Mouse (Mus musculus) CH12.LX (cell line): ENCODE results near the gene 2310057M21Rik. TPM values are rescaled to one million over a fixed set of nuclear protein-coding genes. Genes with fewer than 3 reads are reported as not detected.
"Not testable (repeated sequence)": the region's sequence is repeated elsewhere in the genome, so short reads cannot be mapped to it uniquely, and the experiment has no call there.

Experiments
- DNase-seq: peaks from one replicate; pipeline ENCODE4 v3.0.0-alpha.2; 2013; ENCODE audit errors: extremely low read depth
- H3K27ac ChIP-seq: 2 replicates; pipeline ENCODE4 v1.5.1; 2012; ENCODE audit warnings: low read depth, mild to moderate bottlenecking, control low read depth, moderate library complexity; ENCODE audit not compliant: insufficient read depth
- H3K27me3 ChIP-seq: replicated peaks from 2 replicates; pipeline ENCODE3; 2012; ENCODE audit warnings: inconsistent platforms
- H3K36me3 ChIP-seq, 2 experiments: replicated peaks in 1 of 2; 2 replicates each; pipeline versions ENCODE3 to v1.6.1; 2012; ENCODE audit warnings: inconsistent platforms in 1 of 2, low read length in 1 of 2, mild to moderate bottlenecking in 1 of 2, mixed read lengths in 1 of 2, moderate library complexity in 1 of 2; ENCODE audit not compliant: control insufficient read depth in 1 of 2, insufficient read depth in 1 of 2
- H3K4me1 ChIP-seq, 2 experiments: 2 replicates each; pipeline ENCODE4 v1.6.1; 2012; ENCODE audit warnings: inconsistent platforms in 1 of 2, moderate library complexity in 1 of 2; ENCODE audit not compliant: insufficient read depth in 2 of 2, control insufficient read depth in 1 of 2
- H3K4me2 ChIP-seq: 2 replicates; pipeline ENCODE4 v1.6.1; 2012; ENCODE audit warnings: low read depth, mild to moderate bottlenecking, control low read depth; ENCODE audit not compliant: poor library complexity, insufficient read depth, severe bottlenecking
- H3K4me3 ChIP-seq, 3 experiments: fragments of 150-350 bp in 1 of 3; sonication (generic) in 1 of 3; replicated peaks in 1 of 3; 2 replicates each; pipeline versions ENCODE3 to v1.5.1; 2011 to 2012; ENCODE audit warnings: low read depth in 2 of 3, low read length in 2 of 3, mild to moderate bottlenecking in 2 of 3, moderate library complexity in 2 of 3, control low read depth in 1 of 3, improper control_type of control experiment in 1 of 3, inconsistent platforms in 1 of 3, mixed read lengths in 1 of 3; ENCODE audit not compliant: poor library complexity in 1 of 3
- H3K79me2 ChIP-seq: replicated peaks from 2 replicates; pipeline ENCODE4 v1.6.1; 2012; ENCODE audit warnings: mild to moderate bottlenecking, moderate library complexity; ENCODE audit not compliant: control insufficient read depth, poor library complexity, insufficient read depth, severe bottlenecking; ENCODE audit errors: extremely low read depth
- H3K9ac ChIP-seq: 2 replicates; pipeline ENCODE4 v1.6.1; 2012; ENCODE audit warnings: low read depth, mild to moderate bottlenecking, control low read depth, moderate library complexity; ENCODE audit not compliant: insufficient read depth
- H3K9me3 ChIP-seq: replicated peaks from 2 replicates; pipeline ENCODE3; 2012; ENCODE audit warnings: low read length, inconsistent platforms, mixed read lengths
- GABPA ChIP-seq: IDR thresholded peaks from 2 replicates; pipeline ENCODE4 v1.6.1; 2012; ENCODE audit warnings: low read depth, low read length, improper control_type of control experiment, inconsistent platforms; ENCODE audit not compliant: insufficient replicate concordance
- MAZ ChIP-seq: IDR thresholded peaks from 2 replicates; pipeline ENCODE4 v1.6.1; 2012; ENCODE audit warnings: low read depth, mild to moderate bottlenecking, inconsistent platforms, low read length, improper control_type of control experiment, moderate library complexity
- MEF2A ChIP-seq: IDR thresholded peaks from 2 replicates; pipeline ENCODE4 v1.6.1; 2014; ENCODE audit warnings: low read depth, mild to moderate bottlenecking, inconsistent platforms, low read length, improper control_type of control experiment, borderline replicate concordance
- MYC ChIP-seq: IDR thresholded peaks from 2 replicates; pipeline ENCODE4 v1.6.1; 2011; ENCODE audit warnings: low read depth, mild to moderate bottlenecking, improper control_type of control experiment, low read length
- POLR2A ChIP-seq: IDR thresholded peaks from 2 replicates; pipeline ENCODE4 v1.6.1; 2011; ENCODE audit warnings: low read depth, mild to moderate bottlenecking, improper control_type of control experiment, low read length
- RCOR1 ChIP-seq: conservative IDR thresholded peaks from 2 replicates; pipeline ENCODE4 v1.6.1; 2012; ENCODE audit warnings: low read depth, mild to moderate bottlenecking, inconsistent platforms, low read length, improper control_type of control experiment
- SIN3A ChIP-seq: IDR thresholded peaks from 2 replicates; pipeline ENCODE4 v1.6.1; 2012; ENCODE audit warnings: low read length, improper control_type of control experiment, inconsistent platforms
- TBP ChIP-seq: conservative IDR thresholded peaks from 2 replicates; pipeline ENCODE4 v1.6.1; 2011; ENCODE audit warnings: low read depth, low read length, improper control_type of control experiment
- TCF12 ChIP-seq: IDR thresholded peaks from 2 replicates; pipeline ENCODE4 v1.6.1; 2014; ENCODE audit warnings: low read depth, mild to moderate bottlenecking, inconsistent platforms, low read length, improper control_type of control experiment
- USF2 ChIP-seq: conservative IDR thresholded peaks from 2 replicates; pipeline ENCODE4 v1.6.1; 2011; ENCODE audit warnings: low read depth, low read length, improper control_type of control experiment
- ZKSCAN1 ChIP-seq: IDR thresholded peaks from 2 replicates; pipeline ENCODE4 v1.6.1; 2012; ENCODE audit warnings: low read depth, inconsistent platforms, low read length, improper control_type of control experiment, borderline replicate concordance
- ZMIZ1 ChIP-seq: IDR thresholded peaks from 2 replicates; pipeline ENCODE4 v1.6.1; 2012; ENCODE audit warnings: low read depth, mild to moderate bottlenecking, inconsistent platforms, low read length, improper control_type of control experiment
- ZNF384 ChIP-seq: IDR thresholded peaks from 2 replicates; pipeline ENCODE4 v1.6.1; 2012; ENCODE audit warnings: low read depth, low read length, improper control_type of control experiment, inconsistent platforms
- dilution Hi-C: fragments of 300-500 bp; cut with MboI; formaldehyde crosslinking; loops from 2 replicates; pipeline ENCODE4 v1.14.3; 2020; ENCODE audit warnings: low sequenced_read_pairs; ENCODE audit not compliant: extremely low pct_unique_long_range_greater_than_20kb, extremely low pct_ligation_motif_present
- in situ Hi-C: fragments of 300-500 bp; cut with MboI; formaldehyde crosslinking; loops from 3 replicates; pipeline ENCODE4 v1.14.3; 2019; ENCODE audit warnings: low sequenced_read_pairs, low pct_ligation_motif_present, low pct_unique_long_range_greater_than_20kb, mixed read lengths
- polyA plus RNA-seq: library from polyadenylated mRNA; unstranded; fragments of >175 nt; gene quantifications from 2 replicates; pipeline ENCODE4 v1.2.1, GENCODE M21; 2012; ENCODE audit warnings: low read depth; ENCODE audit not compliant: insufficient read length
- total RNA-seq, 2 experiments: library from RNA; depleted of rRNA; stranded (reverse); fragments of 300-350 nt in 1 of 2; fragments of >200 nt in 1 of 2; gene quantifications; 2 replicates each; pipeline ENCODE4 v1.2.3; 2012 to 2014

The 2310057M21Rik gene
- total and polyA plus RNA-seq, 3 experiments: 3.4 to 22.5 (median 13.1) TPM

DNA sequence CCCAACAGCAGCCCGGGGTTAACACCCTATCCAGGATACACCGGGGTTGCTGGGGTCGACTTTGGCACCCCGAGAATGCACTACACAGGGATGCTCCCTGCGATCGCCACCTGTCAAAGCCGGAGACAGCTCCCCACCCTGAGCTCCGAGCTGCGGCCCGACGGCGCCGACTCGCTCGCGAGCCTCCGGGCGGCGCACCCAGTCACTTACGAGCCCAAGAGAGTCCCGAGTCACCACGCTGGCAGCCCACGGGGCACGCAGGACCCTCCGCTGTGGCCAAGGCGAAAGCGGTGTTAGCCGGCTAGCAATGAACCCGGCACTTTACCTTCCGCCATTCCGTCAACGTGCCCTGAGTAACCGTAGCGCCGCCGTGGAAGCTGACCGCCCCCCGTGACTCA is 47.4 kb upstream of the 2310057M21Rik start:
- Histone ChIP-seq H3K4me2 (peak overlapping the region; percentile 80), H3K9ac (peak overlapping the region; percentile 85), H3K27me3 (peaks cover 14% of the 10 kb centered on the region), H3K36me3 (peaks cover 0 to 4% of the 10 kb centered on the region in 2 experiments), H3K79me2 (peaks cover 16% of the 10 kb centered on the region), H3K9me3 (no peaks in the 10 kb centered on the region), H3K4me3 (peak overlapping the region; percentile 81 to 99 (median 98)), H3K4me1 (peaks cover 0 to 16% of the 10 kb centered on the region in 2 experiments; a peak in 3 of 4 replicates), H3K27ac (peak overlapping the region; percentile 51)
- dilution Hi-C loops (no loop called here), in situ Hi-C loops (no loop called here)
- DNase-seq: peak; percentile 4
- TF ChIP-seq MAZ: no peak
- no peak for TF ChIP-seq USF2
- no peak for TF ChIP-seq TBP
- no peak for TF ChIP-seq SIN3A
- TF ChIP-seq ZKSCAN1: no peak
- no peak for TF ChIP-seq TCF12
- no peak for TF ChIP-seq MEF2A
- TF ChIP-seq GABPA: no peak
- no peak for TF ChIP-seq MYC
- TF ChIP-seq ZMIZ1: no peak
- no peak for TF ChIP-seq RCOR1
- TF ChIP-seq POLR2A: no peak
- TF ChIP-seq ZNF384: no peak

DNA sequence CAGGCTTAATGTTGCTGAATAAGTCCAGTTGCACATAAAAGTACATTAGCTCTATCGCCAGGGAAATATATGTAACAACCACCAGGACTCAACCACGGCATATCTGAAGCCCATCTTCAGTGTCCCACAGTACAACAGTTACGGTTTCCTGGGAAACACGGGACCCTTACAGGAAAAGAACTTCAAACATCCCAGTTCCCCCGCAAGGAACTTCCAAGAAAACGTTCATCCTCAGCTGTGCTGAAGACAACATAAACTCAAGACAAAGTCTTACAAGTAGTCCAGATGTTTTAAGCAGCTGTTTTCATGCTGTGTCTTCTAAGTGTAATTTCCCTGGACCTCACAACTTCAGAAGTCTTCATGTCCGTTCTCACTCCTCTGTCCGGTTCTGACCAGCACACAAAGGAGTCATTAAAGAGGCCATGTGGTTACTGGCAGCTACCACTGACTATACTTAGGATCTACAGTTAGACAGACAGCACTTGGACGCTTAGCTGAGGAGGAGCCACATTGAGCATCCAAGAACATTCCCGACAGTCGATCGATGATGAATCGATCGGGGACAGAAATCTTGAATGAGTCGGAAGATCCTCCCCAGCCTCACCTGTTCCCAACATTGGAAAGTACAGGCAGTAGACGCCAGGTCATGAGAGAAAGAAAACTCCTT is 46.9 kb upstream of the 2310057M21Rik start:
- DNase-seq: peak; percentile 9
- Histone ChIP-seq H3K27me3 (peaks cover 14% of the 10 kb centered on the region), H3K36me3 (peaks cover 0 to 7% of the 10 kb centered on the region in 2 experiments), H3K9me3 (no peaks in the 10 kb centered on the region), H3K79me2 (peaks cover 16% of the 10 kb centered on the region), H3K4me2 (peak overlapping the region; percentile 80), H3K4me1 (peaks cover 0 to 16% of the 10 kb centered on the region in 2 experiments; a peak in 3 of 4 replicates), H3K4me3 (peak overlapping the region; percentile 81 to 99 (median 98)), H3K9ac (peak overlapping the region; percentile 85), H3K27ac (no peak overlapping the region)
- dilution Hi-C loops: no loop called here
- TF ChIP-seq ZNF384 (0 out of 2 replicates have a peak, but pooled peaks have one; percentile 1), POLR2A (no peak)
- in situ Hi-C loops: no loop called here

DNA sequence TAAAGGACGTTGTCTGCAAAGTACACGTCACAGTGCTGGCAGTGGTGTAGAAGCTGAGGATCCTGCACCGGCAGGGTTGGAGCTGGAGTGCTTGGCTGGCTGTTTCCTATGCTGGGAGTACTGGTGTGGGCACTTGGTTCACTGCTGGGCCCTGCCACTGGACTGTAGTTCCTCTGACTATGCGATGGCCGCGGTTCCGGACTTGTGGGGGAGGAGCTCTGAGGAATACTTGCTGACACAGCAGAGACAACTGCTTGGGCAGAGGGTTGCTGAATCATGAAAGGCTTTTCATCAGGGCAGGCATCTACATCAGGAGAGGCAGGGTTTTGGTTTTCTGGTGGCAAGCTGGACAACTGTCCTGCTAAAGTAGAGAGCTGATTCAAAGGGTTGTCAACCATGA is 29.2 kb upstream of the 2310057M21Rik start:
- dilution Hi-C loops: not testable (repeated sequence)
- H3K36me3 ChIP-seq: peaks cover 15 to 45% of the 10 kb centered on the region in 2 experiments

More for the DNA sequence above, 29.2 kb upstream of the 2310057M21Rik start:
- H3K79me2 ChIP-seq, H3K9me3 ChIP-seq, H3K27ac ChIP-seq, H3K9ac ChIP-seq, H3K4me2 ChIP-seq, in situ Hi-C loops, DNase-seq, H3K27me3 ChIP-seq, H3K4me1 ChIP-seq, H3K4me3 ChIP-seq: not testable (repeated sequence)
